Mouse (Mus musculus) brain, adult 2 months (tissue): ENCODE measurements around the gene Mex3a.
"Not testable (repeated sequence)": the region's sequence is repeated elsewhere in the genome, so short reads cannot be mapped to it uniquely, and the experiment has no call there.

ENCODE experiments used
- DNase-seq: peaks from one replicate; pipeline ENCODE4 v3.0.0; 2011; ENCODE audit warnings: low read depth, low spot score

Mex3a gene

GRCm38 (mm10) chr3:88569093-88569492 lies 36.9 kb downstream of the Mex3a start:
- no peak for DNase-seq

DNA sequence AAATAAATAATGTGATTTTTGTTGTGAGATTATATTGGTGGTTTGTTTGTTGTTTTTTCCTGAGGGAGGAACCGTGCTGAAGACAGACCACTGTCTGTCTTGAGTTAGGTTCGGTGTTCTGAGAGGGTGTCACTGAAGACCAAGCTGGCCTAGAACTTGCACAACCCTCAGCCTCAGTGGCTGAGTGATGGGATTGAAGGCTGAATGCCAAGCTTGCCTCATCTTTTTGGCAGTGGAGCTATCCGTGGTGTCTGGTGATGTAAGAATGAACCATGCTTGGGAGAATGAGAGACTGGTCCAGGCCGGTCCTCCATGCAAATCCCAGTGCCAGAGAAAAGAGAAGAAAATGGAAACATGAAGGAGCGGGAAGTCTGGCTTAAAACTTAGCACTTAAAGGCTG lies 37.5 kb downstream of the Mex3a start:
- DNase-seq = no peak

DNA sequence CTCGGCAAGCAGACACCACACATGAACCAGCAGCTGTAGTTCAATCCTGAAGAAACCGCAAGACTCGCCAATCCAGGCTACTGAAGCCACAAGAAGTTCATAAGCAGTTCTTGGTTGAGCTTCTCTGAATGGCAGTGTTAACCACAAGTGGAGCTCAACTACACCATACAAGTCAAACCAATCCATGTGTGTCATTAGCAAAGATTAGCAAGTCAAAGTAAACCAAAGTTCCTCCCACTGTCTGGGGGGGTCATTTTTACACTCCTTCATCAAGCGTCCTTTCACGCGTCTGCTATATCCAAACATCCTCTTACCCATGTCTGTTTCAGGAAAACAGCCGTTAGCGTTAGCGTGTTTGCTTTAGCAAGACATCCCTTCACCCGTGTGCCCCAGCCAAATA lies 38.1 kb downstream of the Mex3a start:
- DNase-seq = no peak

DNA sequence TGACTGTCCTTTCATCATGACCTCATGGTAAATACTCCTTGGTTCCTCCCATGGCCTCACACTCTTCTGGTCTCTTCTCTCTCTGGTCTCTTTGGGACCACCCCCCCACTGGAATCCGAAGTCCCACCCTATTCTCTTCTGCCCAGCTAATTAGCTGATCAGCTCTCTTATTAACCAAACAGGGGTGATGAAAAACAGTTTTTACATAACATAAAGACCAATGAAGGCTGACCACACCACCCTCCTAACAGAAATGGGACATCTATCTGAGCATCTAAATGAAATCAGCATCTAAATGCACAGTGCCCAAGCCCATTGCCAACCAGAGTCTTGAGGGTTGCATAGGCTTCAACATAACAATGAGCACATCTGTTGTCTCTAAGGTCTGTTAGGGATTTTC lies 39.7 kb downstream of the Mex3a start:
- no peak for DNase-seq

- DNase-seq = no peak
Measured at GRCm38 (mm10) chr3:88572835-88573234, 40.6 kb downstream of the Mex3a start.

DNA sequence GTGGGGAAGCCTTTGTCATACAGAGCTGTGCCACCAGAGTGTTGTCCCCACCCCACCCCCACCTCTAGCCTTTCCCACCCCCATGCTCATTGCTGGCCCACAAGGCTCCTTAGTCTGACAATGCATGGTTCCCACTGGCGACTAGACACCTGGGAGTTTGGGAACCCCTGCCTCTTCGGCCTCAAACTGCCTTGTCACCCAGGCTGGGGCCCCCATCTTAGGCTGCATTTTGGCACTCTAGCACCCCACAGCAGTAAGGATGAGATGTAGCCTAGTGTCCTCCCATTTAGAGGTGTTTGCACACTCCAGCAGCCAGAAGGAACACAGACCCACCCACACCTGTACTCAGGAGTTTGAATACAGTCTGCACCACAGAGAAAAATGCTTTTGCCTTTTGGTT lies 41.6 kb downstream of the Mex3a start:
- DNase-seq = no peak

GRCm38 (mm10) chr3:88575540-88575939 lies 43.3 kb downstream of the Mex3a start, which contains the start of gene Ssr2:
Gene Ssr2, plus strand, starts transcription at chr3:88575876.
- DNase-seq = no peak

DNA sequence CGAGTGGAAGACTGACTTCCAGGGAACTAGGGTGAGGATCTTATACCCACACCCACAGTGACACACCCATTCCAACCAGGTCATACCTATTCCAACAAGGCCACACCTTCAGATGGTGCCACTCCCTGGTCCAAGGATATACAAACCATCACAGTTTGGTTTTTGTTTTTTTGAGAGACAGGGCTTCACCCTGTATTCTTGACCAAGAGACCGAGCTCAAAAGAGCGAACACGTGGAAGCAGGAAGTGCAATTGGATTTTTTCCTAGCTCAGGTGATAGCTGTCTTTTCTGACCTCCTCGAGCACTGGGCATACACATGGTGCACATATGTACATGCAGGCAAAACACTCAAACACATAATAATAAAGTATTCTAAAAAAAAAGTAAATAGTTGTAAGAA lies 45.7 kb downstream of the Mex3a start:
- DNase-seq = not testable (repeated sequence)

DNA sequence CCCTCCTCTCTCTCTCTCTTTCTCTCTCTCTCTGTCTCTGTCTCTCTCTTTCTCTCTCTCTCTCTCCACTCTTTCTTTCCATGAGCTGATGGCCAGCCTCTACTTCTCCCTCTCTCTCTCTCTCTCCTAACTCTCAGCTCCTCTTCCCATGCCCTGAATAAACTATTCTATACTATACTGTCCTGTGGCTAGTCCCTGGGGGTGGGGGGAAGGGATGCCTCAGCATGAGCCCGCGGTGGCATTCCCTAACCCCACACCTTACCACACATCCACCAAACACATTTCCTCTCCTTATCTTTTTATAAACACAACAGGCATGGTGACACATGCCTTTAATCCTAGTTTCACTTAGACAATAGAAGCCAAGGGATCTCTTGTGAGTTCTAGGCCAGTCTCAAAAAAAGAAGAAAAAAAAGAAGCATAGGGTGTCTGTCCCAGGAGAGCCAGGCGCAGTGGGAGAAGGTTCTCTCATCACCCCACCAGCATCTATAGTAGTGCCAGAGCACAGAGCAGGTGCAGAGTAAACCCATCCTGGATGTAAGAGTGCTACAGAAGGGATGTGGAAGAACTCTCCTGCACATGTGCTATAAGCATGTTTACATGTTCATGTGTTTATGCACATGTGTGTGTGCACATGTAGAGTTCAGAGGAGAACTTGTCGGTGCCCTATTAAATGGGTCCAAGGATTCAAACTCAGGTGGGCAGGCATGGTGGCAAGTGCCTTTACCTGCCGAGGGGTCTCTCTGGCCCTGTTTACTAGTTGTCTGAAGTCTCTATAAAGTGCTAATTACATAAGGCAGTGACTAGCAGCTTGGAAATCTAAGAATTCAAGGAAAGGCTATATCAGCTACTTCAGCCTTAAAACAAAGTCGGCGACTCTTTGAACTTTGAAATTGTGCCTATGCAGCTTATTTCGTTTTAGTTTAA lies 46.6 kb downstream of the Mex3a start:
- no peak for DNase-seq

GRCm38 (mm10) chr3:88579454-88580117 lies 47.4 kb downstream of the Mex3a start:
- DNase-seq = peak; percentile 96

GRCm38 (mm10) chr3:88585769-88586168 lies 53.6 kb downstream of the Mex3a start:
- DNase-seq = no peak

GRCm38 (mm10) chr3:88586640-88587039 lies 54.4 kb downstream of the Mex3a start:
- no peak for DNase-seq

DNA sequence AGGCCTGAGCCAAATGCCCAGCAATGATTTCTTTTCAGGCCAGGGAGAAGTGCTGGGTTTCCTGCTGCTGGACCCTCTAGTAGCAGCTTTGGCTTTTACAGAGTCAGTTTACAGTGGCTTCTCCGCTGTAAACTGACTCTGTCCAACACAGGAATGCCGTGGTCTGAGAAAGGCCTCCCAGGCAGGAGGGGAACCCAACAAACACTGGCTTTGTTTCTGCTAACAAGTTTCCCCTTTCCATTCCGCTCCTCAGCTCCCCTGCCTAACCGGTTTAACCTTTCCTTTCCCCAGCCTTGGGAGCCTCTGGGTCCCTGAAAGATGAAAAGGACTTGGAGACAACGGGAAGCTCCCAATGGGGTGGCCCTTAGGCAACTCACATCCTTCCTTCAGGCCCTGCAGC lies 58.1 kb downstream of the Mex3a start:
- no peak for DNase-seq
